ENCODE assay signal across 16 mouse cellular contexts in genomic region chr3:55440342-55440741, GRCm38 (mm10). TPM values are rescaled to one million over a fixed set of nuclear protein-coding genes. Genes with fewer than 3 reads are reported as not detected.
DNase-seq lines count a peak whose midpoint lies in the region; ATAC-seq and TF ChIP-seq lines count a peak whose summit lies in the region.
"Had no signal": no experiment of that assay in that cellular context is flagged by ENCODE, and none has a peak within 500 bp of the region (broad histone marks: within the 10 kb centered on the region; RNA-seq: fewer than 3 reads in every experiment).

No protein-coding gene starts in this region.

- no peak overlapping the region for H3K4me2 ChIP-seq in embryonic facial prominence, embryonic 12.5 days (replicated peaks)
- no peak overlapping the region for H3K4me2 ChIP-seq in midbrain, embryonic 15.5 days
- H3K4me2 ChIP-seq in intestine, postnatal 0 days (replicated peaks; ENCODE audit: low read depth) = no peak overlapping the region

- 55% methylated on average over 8 of the region's 8 CpGs for WGBS in embryonic facial prominence, embryonic 12.5 days
- WGBS in embryonic facial prominence, embryonic 10.5 days = 73% methylated on average over 8 of the region's 8 CpGs
- 57% methylated on average over 8 of the region's 8 CpGs for WGBS in midbrain, embryonic 15.5 days
- WGBS in intestine, postnatal 0 days = 59% methylated on average over 8 of the region's 8 CpGs

- intact Hi-C loops in left cerebral cortex, postnatal 10 days (cut with DNase I) = no loop called here

- no peaks in the 10 kb centered on the region for H3K9me3 ChIP-seq in embryonic facial prominence, embryonic 12.5 days
- H3K9me3 ChIP-seq in embryonic facial prominence, embryonic 10.5 days = no peaks in the 10 kb centered on the region
- no peaks in the 10 kb centered on the region for H3K9me3 ChIP-seq in midbrain, embryonic 15.5 days
- H3K9me3 ChIP-seq in intestine, postnatal 0 days (ENCODE audit: control insufficient read depth) = no peaks in the 10 kb centered on the region

- peak overlapping the region; percentile 47; the same call in 1 of the 2 replicates for H3K27ac ChIP-seq in embryonic facial prominence, embryonic 12.5 days
- no peak overlapping the region for H3K27ac ChIP-seq in embryonic facial prominence, embryonic 10.5 days (replicated peaks)
- peak overlapping the region; percentile 1; the same call in 1 of the 2 replicates for H3K27ac ChIP-seq in midbrain, embryonic 15.5 days
- H3K27ac ChIP-seq in intestine, postnatal 0 days (ENCODE audit: low read depth, low read length) = no peak overlapping the region

- no peak overlapping the region for H3K4me3 ChIP-seq in embryonic facial prominence, embryonic 12.5 days
- no peak overlapping the region for H3K4me3 ChIP-seq in embryonic facial prominence, embryonic 10.5 days
- no peak overlapping the region for H3K4me3 ChIP-seq in midbrain, embryonic 15.5 days
- no peak overlapping the region for H3K4me3 ChIP-seq in intestine, postnatal 0 days (ENCODE audit: low read depth, low read length)

- no peak for DNase-seq in embryonic facial prominence, embryonic 10.5 days (ENCODE audit: low spot score)
- peak; percentile 56 to 61 for DNase-seq in left cerebral cortex, adult 18-20 months (ENCODE audit: low spot score in 2 of 2)
- DNase-seq in left cerebral cortex, postnatal 10 days (ENCODE audit: extremely low spot score in 1 of 2, low spot score in 2 of 2) = no peak
- DNase-seq in cerebellum, postnatal 14 days = peak; percentile 71 to 75
- no peak for DNase-seq in T-cell, adult 2 months (ENCODE audit: low spot score)
- DNase-seq: adrenal gland, adult 2 months; lung, postnatal 10 days had no signal

- H3K36me3 ChIP-seq in embryonic facial prominence, embryonic 12.5 days = no peaks in the 10 kb centered on the region
- H3K36me3 ChIP-seq in embryonic facial prominence, embryonic 10.5 days (replicated peaks) = no peaks in the 10 kb centered on the region
- no peaks in the 10 kb centered on the region for H3K36me3 ChIP-seq in midbrain, embryonic 15.5 days (replicated peaks)
- no peaks in the 10 kb centered on the region for H3K36me3 ChIP-seq in intestine, postnatal 0 days (ENCODE audit: control insufficient read depth, insufficient read depth)
- H3K36me3 ChIP-seq: G1E had no signal

- no peaks in the 10 kb centered on the region for H3K27me3 ChIP-seq in embryonic facial prominence, embryonic 12.5 days
- H3K27me3 ChIP-seq in embryonic facial prominence, embryonic 10.5 days (replicated peaks; ENCODE audit: low read depth, poor library complexity, severe bottlenecking) = no peaks in the 10 kb centered on the region
- H3K27me3 ChIP-seq in midbrain, embryonic 15.5 days (replicated peaks) = no peaks in the 10 kb centered on the region
- no peaks in the 10 kb centered on the region for H3K27me3 ChIP-seq in intestine, postnatal 0 days (replicated peaks; ENCODE audit: control insufficient read depth, insufficient read depth, low read length)

- no peak for TF ChIP-seq CTCF in intestine, postnatal 0 days (IDR thresholded peaks at IDR 0.05; ENCODE audit: low read depth)

- ATAC-seq in embryonic facial prominence, embryonic 12.5 days (ENCODE audit: insufficient number of reproducible peaks, insufficient read depth, low FRiP score, low TSS enrichment) = no peak
- peak; percentile 30; the same call in 1 of the 2 replicates for ATAC-seq in midbrain, embryonic 15.5 days (replicated peaks)
- no peak for ATAC-seq in intestine, postnatal 0 days

- H3K9ac ChIP-seq in embryonic facial prominence, embryonic 12.5 days = no peak overlapping the region
- no peak overlapping the region for H3K9ac ChIP-seq in midbrain, embryonic 15.5 days
- no peak overlapping the region for H3K9ac ChIP-seq in intestine, postnatal 0 days (ENCODE audit: low read depth, low read length)

- H3K4me1 ChIP-seq in embryonic facial prominence, embryonic 12.5 days = peaks cover 16% of the 10 kb centered on the region
- peaks cover 14% of the 10 kb centered on the region for H3K4me1 ChIP-seq in embryonic facial prominence, embryonic 10.5 days
- H3K4me1 ChIP-seq in midbrain, embryonic 15.5 days = peaks cover 9% of the 10 kb centered on the region
- no peaks in the 10 kb centered on the region for H3K4me1 ChIP-seq in intestine, postnatal 0 days (replicated peaks; ENCODE audit: control insufficient read depth, insufficient read depth, low read length)

RNA-seq across cellular contexts. Expression of gene Gm21954, which starts 31.7 kb away (rescaled TPM):
- not detected in 2 replicates for polyA plus RNA-seq in embryonic facial prominence, embryonic 12.5 days (2016; fragmentation: Nextera tagmentation; extraction: Ambion mirVana)
- not detected in 2 replicates for polyA plus RNA-seq in embryonic facial prominence, embryonic 10.5 days (2016; fragmentation: Nextera tagmentation; extraction: Ambion mirVana)
- not detected for total RNA-seq in left cerebral cortex, adult 18-20 months (2021)
- not detected for total RNA-seq in left cerebral cortex, postnatal 10 days (2021)
- not detected in 2 replicates for polyA plus RNA-seq in midbrain, embryonic 15.5 days (2015; fragmentation: Nextera tagmentation; extraction: Ambion mirVana)
- polyA plus RNA-seq in intestine, postnatal 0 days (2015; fragmentation: Nextera tagmentation; extraction: Ambion mirVana) = not detected in 2 replicates
- total RNA-seq: adrenal gland, adult 2 months; G1E; heart, postnatal 25 days had no signal
- polyA plus RNA-seq: adrenal gland, adult 2 months; G1E; kidney, embryonic 16.5 days; limb, embryonic 11.5 days; spleen, adult 2 months; urinary bladder, adult 2 months had no signal

Comparison
In these comparisons a context has a peak if more than half of its experiments do, and no peak if none do; other contexts are left out.
1. H3K27ac ChIP-seq: peak in embryonic facial prominence, embryonic 12.5 days (single experiment) and midbrain, embryonic 15.5 days (single experiment); none in embryonic facial prominence, embryonic 10.5 days (single experiment) and intestine, postnatal 0 days (single experiment).
2. DNase-seq: peak in left cerebral cortex, adult 18-20 months (2 of 2) and cerebellum, postnatal 14 days (2 of 2); none in embryonic facial prominence, embryonic 10.5 days (single experiment), left cerebral cortex, postnatal 10 days (0 of 2) and T-cell, adult 2 months (single experiment).